Mouse (Mus musculus): ENCODE measurements at regions not wholly inside any gene's neighbourhood (a gene's known extent, or its start where the extent isn't known, plus 50 kb on each side); places are given as distances from the start of the nearest gene placed in this dataset.

DNA sequence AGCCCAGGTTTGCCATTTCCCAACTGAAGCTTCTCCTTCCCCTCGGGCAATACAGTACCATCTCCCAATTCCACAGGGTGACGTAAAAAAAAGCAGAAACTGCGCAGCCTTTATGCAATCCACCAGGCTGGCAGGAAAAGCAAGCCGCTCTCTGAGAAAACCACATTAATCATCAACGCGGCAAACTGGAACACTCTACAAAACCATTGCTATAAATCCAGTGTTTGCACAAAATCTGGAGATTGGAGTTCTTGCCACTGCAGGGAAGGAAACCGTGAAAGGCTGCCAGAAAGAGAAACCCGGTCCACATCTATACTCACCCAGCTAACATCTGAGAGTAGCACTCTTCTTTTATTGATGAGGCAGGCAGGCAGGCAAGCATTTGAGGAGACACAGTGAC is 160.7 kb upstream of the Hes1 start:
- no peak for TF ChIP-seq CTCF (IDR thresholded peaks at IDR 0.05; ENCODE audit: control insufficient read depth, insufficient read depth, insufficient replicate concordance, low read depth, low read length)
- TF ChIP-seq POLR2A (IDR thresholded peaks at IDR 0.05; ENCODE audit: control insufficient read depth, low read depth, low read length) = no peak
